Mouse (Mus musculus) intestine, postnatal 0 days (tissue): ENCODE results near the gene Col9a1. TPM values are rescaled to one million over a fixed set of nuclear protein-coding genes. Genes with fewer than 3 reads are reported as not detected.
A peak's percentile ranks its signal among the peaks of the same experiment; 100 is the strongest.

Experiments
- ATAC-seq: fragments of 200-750 bp; cut with Nextera tagmentation; 2 replicates; pipeline ENCODE4 v1.8.0; 2017; ENCODE audit warnings: mild to moderate bottlenecking, moderate TSS enrichment, moderate library complexity
- H3K27ac ChIP-seq: fragments of 300-500 bp; sonication (generic); 2 replicates; pipeline ENCODE4 v1.5.1; 2014; ENCODE audit warnings: mild to moderate bottlenecking, low read depth, low read length, moderate library complexity
- H3K27me3 ChIP-seq: fragments of 300-500 bp; sonication (generic); replicated peaks from 2 replicates; pipeline ENCODE4 v1.6.1; 2014; ENCODE audit warnings: low read length, mixed read lengths; ENCODE audit not compliant: control insufficient read depth, insufficient read depth
- H3K36me3 ChIP-seq: fragments of 300-500 bp; sonication (generic); 2 replicates; pipeline ENCODE4 v1.6.1; 2014; ENCODE audit warnings: mild to moderate bottlenecking, moderate library complexity; ENCODE audit not compliant: control insufficient read depth, insufficient read depth
- H3K4me1 ChIP-seq: fragments of 300-500 bp; sonication (generic); replicated peaks from 2 replicates; pipeline ENCODE4 v1.6.1; 2014; ENCODE audit warnings: antibody characterized with exemption, low read length, mixed read lengths; ENCODE audit not compliant: control insufficient read depth, insufficient read depth
- H3K4me2 ChIP-seq: fragments of 300-500 bp; sonication (generic); replicated peaks from 2 replicates; pipeline ENCODE4 v1.6.1; 2014; ENCODE audit warnings: low read depth, mild to moderate bottlenecking, moderate library complexity
- H3K4me3 ChIP-seq: fragments of 300-500 bp; sonication (generic); 2 replicates; pipeline ENCODE4 v1.5.1; 2014; ENCODE audit warnings: low read depth, low read length
- H3K9ac ChIP-seq: fragments of 300-500 bp; sonication (generic); 2 replicates; pipeline ENCODE4 v1.6.1; 2014; ENCODE audit warnings: mild to moderate bottlenecking, low read depth, low read length
- H3K9me3 ChIP-seq: fragments of 300-500 bp; sonication (generic); 2 replicates; pipeline ENCODE4 v1.6.1; 2016; ENCODE audit warnings: mixed run types; ENCODE audit not compliant: control insufficient read depth
- CTCF ChIP-seq: sonication (generic); IDR thresholded peaks from 2 replicates; pipeline ENCODE4 v1.5.1; 2016; ENCODE audit warnings: low read depth, mild to moderate bottlenecking, control low read depth, antibody characterized with exemption, moderate library complexity
- WGBS: fragments of 180-500 bp; shearing (Covaris S2); extraction: QIAGEN DNeasy Blood & Tissue Kit; methylation state at CpG from one replicate; pipeline ENCODE4 v1.1.7; 2014; 5-methylcytosine and 5-hydroxymethylcytosine counted together
- polyA plus RNA-seq: library from polyadenylated mRNA; unstranded; fragments of >200 nt; fragmentation: Nextera tagmentation; extraction: Ambion mirVana; gene quantifications from 2 replicates; pipeline ENCODE4 v1.2.1, GENCODE M21; 2015

Col9a1 gene
- polyA plus RNA-seq, 1 experiment from 2014 or later, result 0.72 TPM

- H3K4me2 ChIP-seq, result no peak overlapping the region
- H3K27ac ChIP-seq, result no peak overlapping the region
- H3K9ac ChIP-seq, result no peak overlapping the region
- 83% methylated on average over 6 of the region's 6 CpGs for WGBS
- ATAC-seq, result no peak
- H3K4me1 ChIP-seq, result no peaks in the 10 kb centered on the region
- H3K27me3 ChIP-seq, result no peaks in the 10 kb centered on the region
- no peak overlapping the region for H3K4me3 ChIP-seq
- no peaks in the 10 kb centered on the region for H3K9me3 ChIP-seq
- no peaks in the 10 kb centered on the region for H3K36me3 ChIP-seq
- no peak for TF ChIP-seq CTCF
Measured at GRCm38 (mm10) chr1:24226941-24227711, 49.7 kb downstream of the Col9a1 start.

DNA sequence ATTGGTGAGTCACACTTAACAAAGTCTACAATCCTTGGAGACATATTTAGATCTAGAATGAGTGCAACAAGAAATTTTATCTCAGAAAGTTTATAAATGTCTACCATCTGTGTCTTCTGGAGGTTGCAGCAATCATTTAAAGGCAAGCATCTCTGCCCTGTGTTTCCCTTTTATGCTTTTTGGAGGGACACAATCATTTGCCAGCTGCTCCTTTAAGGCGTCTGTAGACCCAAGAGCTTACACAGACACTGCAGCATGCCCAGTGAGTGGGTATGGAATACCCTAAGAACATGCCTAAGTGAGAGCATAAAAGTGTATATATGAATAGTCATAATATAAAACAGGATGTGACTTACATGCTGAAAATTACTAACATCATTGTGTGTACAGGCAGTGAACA, 52.1 kb downstream of the Col9a1 start:
- H3K4me3 ChIP-seq, result no peak overlapping the region
- no peaks in the 10 kb centered on the region for H3K9me3 ChIP-seq
- no peaks in the 10 kb centered on the region for H3K27me3 ChIP-seq
- no peaks in the 10 kb centered on the region for H3K4me1 ChIP-seq
- no peak overlapping the region for H3K27ac ChIP-seq
- H3K4me2 ChIP-seq, result no peak overlapping the region
- ATAC-seq, result no peak
- no peak overlapping the region for H3K9ac ChIP-seq
- no peaks in the 10 kb centered on the region for H3K36me3 ChIP-seq
- 82% methylated on average over 1 of the region's 1 CpGs for WGBS
- no peak for TF ChIP-seq CTCF

DNA sequence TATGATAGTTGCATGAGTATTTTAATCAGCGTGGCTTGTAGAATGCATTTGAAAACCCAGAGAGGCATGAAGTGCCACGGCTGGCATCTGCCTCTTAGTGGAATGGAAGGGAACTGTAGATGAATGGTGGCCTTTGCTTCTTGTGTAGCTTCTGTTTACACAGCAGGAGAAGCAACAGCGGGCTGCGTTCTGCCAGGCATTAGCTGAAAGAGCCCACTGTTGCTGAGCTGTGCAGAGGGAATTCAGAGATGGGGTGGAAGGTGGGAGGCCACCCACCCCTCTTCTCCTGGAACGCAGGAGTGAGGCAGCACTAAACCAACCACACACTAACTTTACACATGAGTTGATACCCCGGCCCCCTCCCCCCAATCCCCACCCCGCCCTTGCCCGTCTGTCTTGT, 53.0 kb downstream of the Col9a1 start:
- WGBS, result 16% methylated on average over 8 of the region's 8 CpGs
- H3K4me1 ChIP-seq, result no peaks in the 10 kb centered on the region

DNA sequence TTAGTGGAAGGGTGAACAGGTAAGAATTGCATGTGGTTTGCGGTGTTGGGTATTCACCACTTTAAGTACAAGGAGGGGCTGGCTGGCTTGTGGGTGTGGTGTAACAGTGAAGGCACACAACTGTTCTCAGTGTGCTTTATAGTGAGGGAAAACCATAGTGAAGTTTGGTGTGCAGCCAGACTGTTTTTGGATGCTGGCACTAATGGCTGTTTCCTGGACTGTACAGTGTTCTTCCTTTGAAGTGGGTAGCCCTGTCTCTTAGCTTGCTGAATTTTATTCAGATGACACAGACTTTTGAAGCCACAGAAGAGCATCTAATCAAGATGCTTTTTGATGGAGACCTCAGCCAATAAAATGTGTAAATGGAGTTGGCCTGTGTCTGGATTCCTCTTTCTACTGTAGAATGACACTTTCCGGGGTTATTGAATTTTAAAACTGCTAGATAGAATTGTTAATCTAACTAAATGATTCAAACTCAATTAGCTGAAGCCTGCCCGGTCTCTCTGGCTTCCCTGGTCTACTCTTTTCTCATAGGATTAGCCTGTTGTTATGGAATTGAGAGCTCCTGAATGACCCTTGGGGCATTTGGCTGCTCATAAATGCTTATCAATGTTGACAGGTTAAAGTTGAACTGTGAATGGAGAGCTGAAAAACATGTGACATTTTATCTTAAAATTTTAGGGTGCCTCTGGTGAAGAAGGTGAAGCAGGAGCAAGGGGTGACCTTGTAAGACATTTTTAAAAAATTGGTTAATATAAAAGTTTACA, 54.3 kb downstream of the Col9a1 start:
- H3K27me3 ChIP-seq, result no peaks in the 10 kb centered on the region
- no peaks in the 10 kb centered on the region for H3K36me3 ChIP-seq
- H3K4me2 ChIP-seq, result no peak overlapping the region
- no peaks in the 10 kb centered on the region for H3K4me1 ChIP-seq
- H3K9ac ChIP-seq, result no peak overlapping the region
- WGBS, result 60% methylated on average over 3 of the region's 3 CpGs
- no peak overlapping the region for H3K4me3 ChIP-seq
- no peaks in the 10 kb centered on the region for H3K9me3 ChIP-seq
- no peak for ATAC-seq
- TF ChIP-seq CTCF, result no peak
- no peak overlapping the region for H3K27ac ChIP-seq

More for the DNA sequence above, 53.0 kb downstream of the Col9a1 start:
- ATAC-seq, result no peak
- peak overlapping the region; percentile 17; the same call in 1 of the 2 replicates for H3K4me2 ChIP-seq
- H3K27ac ChIP-seq, result no peak overlapping the region
- no peaks in the 10 kb centered on the region for H3K36me3 ChIP-seq
- H3K9me3 ChIP-seq, result no peaks in the 10 kb centered on the region
- H3K4me3 ChIP-seq, result no peak overlapping the region
- H3K9ac ChIP-seq, result no peak overlapping the region
- TF ChIP-seq CTCF, result peak; percentile 38
- no peaks in the 10 kb centered on the region for H3K27me3 ChIP-seq

DNA sequence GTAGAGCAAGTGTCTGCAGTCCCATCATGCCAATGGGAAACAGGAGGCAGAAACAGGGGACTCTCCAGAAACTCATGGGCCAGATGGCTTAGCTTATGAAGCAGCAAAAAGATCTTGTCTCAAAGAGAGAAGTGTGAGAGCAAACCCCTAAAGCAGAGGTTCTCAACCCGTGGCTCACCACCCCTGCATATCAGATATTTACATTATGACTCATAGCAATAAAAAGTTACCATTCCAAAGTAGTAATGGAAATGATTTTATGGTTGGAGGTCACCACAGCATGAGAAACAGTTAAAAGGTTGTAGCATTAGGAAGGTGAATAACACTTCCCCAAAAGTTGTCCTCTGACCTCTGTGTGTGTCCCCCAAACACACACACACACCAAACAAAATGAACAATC, 58.9 kb downstream of the Col9a1 start:
- Histone ChIP-seq H3K36me3 (no peaks in the 10 kb centered on the region), H3K27ac (no peak overlapping the region), H3K27me3 (no peaks in the 10 kb centered on the region), H3K4me2 (no peak overlapping the region), H3K9ac (no peak overlapping the region), H3K9me3 (no peaks in the 10 kb centered on the region), H3K4me1 (no peaks in the 10 kb centered on the region), H3K4me3 (no peak overlapping the region)
- ATAC-seq, result peak; percentile 57; the same call in 1 of the 2 replicates
- WGBS, result 13% methylated on average over 1 of the region's 1 CpGs
- no peak for TF ChIP-seq CTCF

DNA sequence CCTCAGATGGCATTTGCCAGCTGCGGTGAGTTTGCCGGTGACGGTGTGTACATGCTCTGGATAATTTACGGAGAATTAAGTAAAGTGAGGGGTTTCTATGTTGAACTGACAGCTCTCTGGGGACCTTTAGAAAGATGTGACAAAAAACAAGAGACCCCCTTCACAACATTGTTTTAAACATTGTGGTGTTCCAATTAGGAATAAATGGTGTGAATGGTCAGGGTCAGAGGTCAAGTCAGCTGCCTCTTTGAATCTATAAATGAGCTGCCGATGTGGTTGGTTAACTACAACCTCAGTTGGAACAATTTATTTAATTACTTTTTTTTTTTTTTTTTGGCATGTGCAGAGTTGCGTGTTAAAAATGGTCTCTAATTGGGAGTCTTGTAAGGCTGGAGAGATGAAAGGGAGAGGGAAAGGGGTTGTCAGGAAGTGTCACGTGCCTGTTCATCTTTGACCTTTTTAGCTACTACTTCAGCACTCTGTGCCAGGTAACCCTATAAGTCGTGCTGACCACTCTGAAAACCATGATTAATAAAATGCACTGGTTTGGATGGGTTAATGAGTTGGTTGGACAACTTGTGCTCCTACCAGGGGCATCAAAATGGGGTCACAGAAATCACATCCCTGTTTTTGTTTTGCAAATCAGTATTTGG, 62.8 kb downstream of the Col9a1 start:
- 87% methylated on average over 8 of the region's 8 CpGs for WGBS
- H3K9me3 ChIP-seq, result no peaks in the 10 kb centered on the region
- no peak overlapping the region for H3K4me3 ChIP-seq
- no peak overlapping the region for H3K27ac ChIP-seq
- no peak for ATAC-seq
- no peak for TF ChIP-seq CTCF
- H3K4me2 ChIP-seq, result no peak overlapping the region
- no peaks in the 10 kb centered on the region for H3K36me3 ChIP-seq
- H3K9ac ChIP-seq, result no peak overlapping the region
- no peaks in the 10 kb centered on the region for H3K27me3 ChIP-seq
- H3K4me1 ChIP-seq, result no peaks in the 10 kb centered on the region
